Mouse (Mus musculus): ENCODE measurements at regions not wholly inside any gene's neighbourhood (a gene's known extent, or its start where the extent isn't known, plus 50 kb on each side); places are given as distances from the start of the nearest gene placed in this dataset.

GRCm38 (mm10) chr7:36945024-36945815 lies 247.3 kb downstream of the Tshz3 start:
- no peak for TF ChIP-seq CTCF (IDR thresholded peaks at IDR 0.05; ENCODE audit: low read depth, low read length)
- no peak for TF ChIP-seq GATA1 (IDR thresholded peaks at IDR 0.05; ENCODE audit: borderline replicate concordance, low read length)
- no peak for TF ChIP-seq POLR2AphosphoS5 (IDR thresholded peaks at IDR 0.05; ENCODE audit: insufficient replicate concordance, low read depth, low read length)
- no peak for TF ChIP-seq GATA2 (IDR thresholded peaks at IDR 0.05; ENCODE audit: borderline replicate concordance, low read depth, low read length)
